Mouse (Mus musculus) stomach, embryonic 14.5 days (tissue): ENCODE data around the gene Foxk1. TPM values are rescaled to one million over a fixed set of nuclear protein-coding genes. Genes with fewer than 3 reads are reported as not detected.

ENCODE experiments used
- ATAC-seq: fragments of 200-750 bp; cut with Nextera tagmentation; 2 replicates; pipeline ENCODE4 v1.8.0; 2017; ENCODE audit warnings: low read depth, moderate TSS enrichment; ENCODE audit not compliant: insufficient number of reproducible peaks, insufficient read depth, low FRiP score
- H3K27ac ChIP-seq: fragments of 300-500 bp; sonication (generic); 2 replicates; pipeline ENCODE4 v1.5.1; 2014; ENCODE audit warnings: mild to moderate bottlenecking, low read length, moderate library complexity, mixed read lengths
- H3K27me3 ChIP-seq: fragments of 300-500 bp; sonication (generic); 2 replicates; pipeline ENCODE4 v1.6.1; 2014; ENCODE audit warnings: low read length, control low read depth, mixed read lengths; ENCODE audit not compliant: control insufficient read depth, insufficient read depth
- H3K36me3 ChIP-seq: fragments of 300-500 bp; sonication (generic); 2 replicates; pipeline ENCODE4 v1.6.1; 2014; ENCODE audit warnings: mild to moderate bottlenecking, control low read depth, low read length, moderate library complexity, mixed read lengths; ENCODE audit not compliant: control insufficient read depth, insufficient read depth
- H3K4me1 ChIP-seq: fragments of 300-500 bp; sonication (generic); 2 replicates; pipeline ENCODE4 v1.6.1; 2014; ENCODE audit warnings: low read length, control low read depth, mixed read lengths; ENCODE audit not compliant: control insufficient read depth, insufficient read depth
- H3K4me2 ChIP-seq: fragments of 300-500 bp; sonication (generic); replicated peaks from 2 replicates; pipeline ENCODE4 v1.6.1; 2014; ENCODE audit warnings: low read depth, low read length, control low read depth
- H3K4me3 ChIP-seq: fragments of 300-500 bp; sonication (generic); 2 replicates; pipeline ENCODE4 v1.5.1; 2014; ENCODE audit warnings: low read depth, low read length, control low read depth
- H3K9ac ChIP-seq: fragments of 300-500 bp; sonication (generic); replicated peaks from 2 replicates; pipeline ENCODE4 v1.6.1; 2014; ENCODE audit warnings: low read depth, mild to moderate bottlenecking, control low read depth, low read length, moderate library complexity, mixed read lengths
- H3K9me3 ChIP-seq: fragments of 300-500 bp; sonication (generic); 2 replicates; pipeline ENCODE4 v1.6.1; 2016; ENCODE audit warnings: low read depth, low read length, control low read depth; ENCODE audit not compliant: control insufficient read depth
- WGBS: fragments of 180-500 bp; shearing (Covaris S2); extraction: QIAGEN DNeasy Blood & Tissue Kit; methylation state at CpG from one replicate; pipeline ENCODE4 v1.1.7; 2014; 5-methylcytosine and 5-hydroxymethylcytosine counted together
- polyA plus RNA-seq: library from polyadenylated mRNA; unstranded; fragments of >200 nt; fragmentation: Nextera tagmentation; extraction: Ambion mirVana; gene quantifications from 2 replicates; pipeline ENCODE4 v1.2.1, GENCODE M21; 2014

The Foxk1 gene
- polyA plus RNA-seq, 1 experiment from 2014 or later, result 3.9 TPM

DNA sequence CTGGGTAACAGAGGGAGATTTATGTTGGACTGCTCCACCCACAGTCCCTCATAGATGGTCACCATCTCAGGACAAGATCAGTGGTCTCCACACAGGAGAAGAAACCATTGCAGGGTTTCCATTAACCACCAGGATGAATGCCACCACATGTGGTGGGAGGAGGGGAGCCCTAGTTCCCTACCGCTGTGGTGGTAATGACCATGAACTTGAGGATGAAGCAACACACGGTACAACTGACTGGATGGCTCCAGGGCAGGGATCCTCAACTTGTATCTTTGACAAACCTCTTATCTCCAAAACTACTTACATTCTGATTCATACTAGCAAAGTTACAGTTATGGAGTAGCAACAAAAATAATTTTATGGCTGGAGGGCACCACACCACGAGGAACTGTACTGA lies 92.0 kb downstream of the Foxk1 start:
- Histone ChIP-seq H3K9ac (no peak overlapping the region), H3K27me3 (no peaks in the 10 kb centered on the region), H3K4me2 (no peak overlapping the region), H3K36me3 (no peaks in the 10 kb centered on the region), H3K4me1 (no peaks in the 10 kb centered on the region), H3K27ac (no peak overlapping the region), H3K4me3 (no peak overlapping the region), H3K9me3 (no peaks in the 10 kb centered on the region)
- WGBS, result 84% methylated on average over 3 of the region's 3 CpGs
- ATAC-seq, result no peak

DNA sequence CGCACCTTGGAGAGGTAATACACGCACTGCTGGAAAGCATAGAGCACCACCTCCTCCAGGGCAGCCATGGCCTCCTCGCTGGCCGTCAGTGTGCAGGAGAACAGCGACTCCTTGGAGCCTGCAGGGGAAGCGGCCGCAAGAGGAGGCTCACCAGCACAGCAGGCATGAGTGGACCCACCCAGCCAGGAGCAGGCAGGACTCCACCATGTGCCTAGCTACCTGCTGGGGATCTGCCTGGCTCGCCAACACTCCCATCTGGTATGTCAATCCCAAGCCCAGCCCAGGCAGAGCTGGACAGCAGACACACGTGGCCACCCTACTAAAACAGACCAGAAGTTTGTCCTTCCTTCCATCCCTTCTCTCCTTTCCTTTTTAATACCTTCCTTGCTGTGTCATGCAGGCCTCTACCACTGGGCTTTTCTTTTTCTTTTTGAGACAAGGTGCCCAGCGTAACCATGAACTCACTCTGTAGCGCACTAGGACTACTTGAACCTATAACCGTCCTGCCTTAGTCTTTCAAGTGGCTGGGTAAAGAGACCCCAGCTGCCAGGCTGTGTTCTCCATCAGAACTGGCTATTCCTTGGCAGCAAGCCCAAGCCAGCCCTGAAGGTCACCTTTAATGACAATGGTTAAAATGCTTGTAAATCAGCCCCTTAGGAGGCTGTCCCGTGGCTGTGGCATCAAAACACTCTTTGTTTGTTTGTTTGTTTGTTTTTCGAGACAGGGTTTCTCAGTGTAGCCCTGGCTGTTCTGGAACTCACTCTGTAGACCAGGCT lies 94.2 kb downstream of the Foxk1 start:
- Histone ChIP-seq H3K9ac (no peak overlapping the region), H3K4me2 (no peak overlapping the region), H3K9me3 (no peaks in the 10 kb centered on the region), H3K4me3 (no peak overlapping the region), H3K27ac (no peak overlapping the region), H3K36me3 (no peaks in the 10 kb centered on the region), H3K27me3 (no peaks in the 10 kb centered on the region), H3K4me1 (no peaks in the 10 kb centered on the region)
- ATAC-seq, result 0 out of 2 replicates have a peak, but pooled peaks have one; percentile 12
- WGBS, result 59% methylated on average over 14 of the region's 14 CpGs

- no peaks in the 10 kb centered on the region for H3K36me3 ChIP-seq
- H3K9ac ChIP-seq, result no peak overlapping the region
- H3K4me2 ChIP-seq, result no peak overlapping the region
- no peak overlapping the region for H3K4me3 ChIP-seq
- H3K27me3 ChIP-seq, result no peaks in the 10 kb centered on the region
- peaks cover 3% of the 10 kb centered on the region; the same call in 1 of the 2 replicates for H3K4me1 ChIP-seq
- no peak overlapping the region for H3K27ac ChIP-seq
- no peaks in the 10 kb centered on the region for H3K9me3 ChIP-seq
- ATAC-seq, result no peak
- 52% methylated on average over 3 of the region's 3 CpGs for WGBS
Measured at GRCm38 (mm10) chr5:142498964-142499363, 97.7 kb downstream of the Foxk1 start.

GRCm38 (mm10) chr5:142500918-142501317 lies 99.6 kb downstream of the Foxk1 start:
- ATAC-seq, result 0 out of 2 replicates have a peak, but pooled peaks have one; percentile 26
- Histone ChIP-seq H3K4me1 (peaks cover 3% of the 10 kb centered on the region; the same call in 1 of the 2 replicates), H3K27ac (no peak overlapping the region), H3K4me3 (no peak overlapping the region), H3K36me3 (no peaks in the 10 kb centered on the region), H3K9me3 (no peaks in the 10 kb centered on the region), H3K27me3 (no peaks in the 10 kb centered on the region), H3K4me2 (no peak overlapping the region), H3K9ac (no peak overlapping the region)
- 70% methylated on average over 10 of the region's 10 CpGs for WGBS

- Histone ChIP-seq H3K36me3 (no peaks in the 10 kb centered on the region), H3K4me3 (no peak overlapping the region), H3K27ac (no peak overlapping the region), H3K27me3 (no peaks in the 10 kb centered on the region), H3K4me2 (no peak overlapping the region), H3K9me3 (no peaks in the 10 kb centered on the region), H3K9ac (no peak overlapping the region), H3K4me1 (peaks cover 3% of the 10 kb centered on the region; the same call in 1 of the 2 replicates)
- 0% methylated on average over 3 of the region's 3 CpGs for WGBS
- ATAC-seq, result peak; percentile 73
Measured at GRCm38 (mm10) chr5:142502414-142502813, 101.1 kb downstream of the Foxk1 start.

DNA sequence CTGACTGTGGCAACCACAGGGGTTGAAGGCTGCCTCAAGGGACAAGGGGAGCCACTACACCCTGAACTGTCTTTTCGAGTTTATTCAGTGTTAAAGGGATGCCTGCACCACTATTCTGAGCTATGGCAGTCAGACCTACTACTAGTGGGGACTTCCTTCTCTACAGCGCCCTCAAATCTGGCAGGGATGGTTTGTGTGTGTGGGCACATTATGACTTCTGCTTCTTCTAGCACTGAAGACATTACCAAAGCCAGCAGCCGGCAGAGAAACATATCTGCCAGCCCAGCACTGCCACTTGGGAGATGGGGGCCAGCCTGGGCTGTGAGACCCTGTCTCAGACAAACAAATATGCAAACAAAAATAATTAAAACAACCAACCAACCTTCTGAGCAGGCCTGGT lies 102.9 kb downstream of the Foxk1 start:
- ATAC-seq, result no peak
- Histone ChIP-seq H3K9ac (no peak overlapping the region), H3K4me1 (peaks cover 3% of the 10 kb centered on the region), H3K4me3 (no peak overlapping the region), H3K27ac (no peak overlapping the region), H3K27me3 (no peaks in the 10 kb centered on the region), H3K9me3 (no peaks in the 10 kb centered on the region), H3K4me2 (no peak overlapping the region), H3K36me3 (no peaks in the 10 kb centered on the region)
- WGBS, result 80% methylated on average over 3 of the region's 3 CpGs

DNA sequence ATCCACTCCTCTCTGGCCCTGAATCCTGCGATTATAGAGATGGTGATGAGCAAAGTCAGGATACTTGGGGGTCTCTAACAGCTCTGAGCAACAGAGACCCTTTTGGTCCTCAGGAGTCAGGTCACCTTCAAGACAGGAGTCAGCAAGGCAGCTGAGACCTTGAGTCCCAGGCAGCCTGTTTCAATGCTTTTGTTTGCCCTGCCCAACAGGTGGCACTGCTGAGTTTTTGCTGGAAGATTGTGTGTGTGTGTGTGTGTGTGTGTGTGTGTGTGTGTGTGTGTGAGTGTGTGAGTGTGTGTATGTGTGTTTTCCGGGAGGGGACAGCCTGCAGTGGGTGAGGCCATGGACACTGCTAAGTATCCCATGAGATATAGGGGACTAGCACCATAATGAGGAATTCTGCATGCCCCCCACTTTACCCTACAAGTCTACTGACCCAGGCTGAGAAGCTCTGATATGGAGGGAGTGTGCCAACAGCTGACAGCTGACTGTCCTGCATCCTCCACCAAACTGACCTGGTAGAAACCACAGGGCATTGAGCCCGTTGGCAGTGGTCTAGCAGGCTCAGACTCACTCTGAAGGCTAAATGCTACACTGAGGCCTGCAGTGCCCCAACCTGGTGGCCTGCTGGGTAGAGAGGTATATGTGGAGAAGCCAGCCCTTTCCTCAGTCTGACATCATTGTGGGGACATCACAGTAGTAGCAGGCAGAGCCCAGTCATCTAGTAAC lies 104.6 kb downstream of the Foxk1 start:
- Histone ChIP-seq H3K9me3 (no peaks in the 10 kb centered on the region), H3K27me3 (no peaks in the 10 kb centered on the region), H3K36me3 (no peaks in the 10 kb centered on the region), H3K27ac (no peak overlapping the region), H3K4me2 (no peak overlapping the region), H3K4me1 (peaks cover 10% of the 10 kb centered on the region), H3K4me3 (no peak overlapping the region), H3K9ac (no peak overlapping the region)
- 69% methylated on average over 3 of the region's 3 CpGs for WGBS
- no peak for ATAC-seq

GRCm38 (mm10) chr5:142509141-142510060 lies 108.1 kb downstream of the Foxk1 start:
- no peak overlapping the region for H3K9ac ChIP-seq
- no peaks in the 10 kb centered on the region for H3K9me3 ChIP-seq
- WGBS, result 19% methylated on average over 15 of the region's 15 CpGs
- no peaks in the 10 kb centered on the region for H3K36me3 ChIP-seq
- no peak overlapping the region for H3K27ac ChIP-seq
- H3K4me2 ChIP-seq, result no peak overlapping the region
- no peak overlapping the region for H3K4me3 ChIP-seq
- ATAC-seq, result no peak
- H3K4me1 ChIP-seq, result peaks cover 8% of the 10 kb centered on the region
- no peaks in the 10 kb centered on the region for H3K27me3 ChIP-seq
